13 mouse cellular contexts compared by ENCODE assay signal in genomic region chr11:120488516-120488915, GRCm38 (mm10). TPM values are rescaled to one million over a fixed set of nuclear protein-coding genes. Genes with fewer than 3 reads are reported as not detected.
A peak's percentile ranks its signal among the peaks of the same experiment; 100 is the strongest.
DNase-seq lines count a peak whose midpoint lies in the region; ATAC-seq and TF ChIP-seq lines count a peak whose summit lies in the region.
"Had no signal": no experiment of that assay in that cellular context is flagged by ENCODE, and none has a peak within 500 bp of the region (broad histone marks: within the 10 kb centered on the region; RNA-seq: fewer than 3 reads in every experiment).

No protein-coding gene starts in this region.

- peaks cover 44% of the 10 kb centered on the region for H3K36me3 ChIP-seq in kidney, embryonic 15.5 days
- H3K36me3 ChIP-seq in lung, embryonic 14.5 days (ENCODE audit: insufficient read depth) = peaks cover 52% of the 10 kb centered on the region
- H3K36me3 ChIP-seq in stomach, postnatal 0 days (ENCODE audit: control insufficient read depth, insufficient read depth, low read length) = peaks cover 8% of the 10 kb centered on the region

- H3K27me3 ChIP-seq in kidney, embryonic 15.5 days = no peaks in the 10 kb centered on the region
- no peaks in the 10 kb centered on the region for H3K27me3 ChIP-seq in lung, embryonic 14.5 days (ENCODE audit: insufficient read depth, low read length)
- no peaks in the 10 kb centered on the region for H3K27me3 ChIP-seq in stomach, postnatal 0 days (ENCODE audit: control insufficient read depth, insufficient read depth, low read length)
- H3K27me3 ChIP-seq: hindbrain, embryonic 13.5 days; limb, embryonic 13.5 days; lung, embryonic 15.5 days had no signal

- no peak overlapping the region for H3K9ac ChIP-seq in kidney, embryonic 15.5 days
- no peak overlapping the region for H3K9ac ChIP-seq in lung, embryonic 14.5 days
- no peak overlapping the region for H3K9ac ChIP-seq in stomach, postnatal 0 days (ENCODE audit: low read length)
- H3K9ac ChIP-seq: hindbrain, embryonic 13.5 days; limb, embryonic 13.5 days; lung, embryonic 15.5 days had no signal

- no peak overlapping the region for H3K4me3 ChIP-seq in kidney, embryonic 15.5 days (replicated peaks)
- no peak overlapping the region for H3K4me3 ChIP-seq in lung, embryonic 14.5 days (ENCODE audit: low read depth, low read length)
- no peak overlapping the region for H3K4me3 ChIP-seq in stomach, postnatal 0 days (ENCODE audit: low read depth, low read length)
- H3K4me3 ChIP-seq: erythroblast, embryonic 14.5 days; hindbrain, embryonic 13.5 days; limb, embryonic 13.5 days; lung, embryonic 15.5 days had no signal

- H3K4me2 ChIP-seq in kidney, embryonic 15.5 days = no peak overlapping the region
- H3K4me2 ChIP-seq in lung, embryonic 14.5 days = no peak overlapping the region
- H3K4me2 ChIP-seq in stomach, postnatal 0 days (replicated peaks; ENCODE audit: low read depth) = no peak overlapping the region
- H3K4me2 ChIP-seq: hindbrain, embryonic 13.5 days; limb, embryonic 13.5 days; lung, embryonic 15.5 days had no signal

- peak overlapping the region; percentile 63; the same call in 1 of the 2 replicates for H3K27ac ChIP-seq in kidney, embryonic 15.5 days
- H3K27ac ChIP-seq in lung, embryonic 14.5 days (ENCODE audit: low read depth) = no peak overlapping the region
- H3K27ac ChIP-seq in stomach, postnatal 0 days (replicated peaks) = 0 out of 2 replicates have a peak overlapping the region, but pooled peaks have one; percentile 24
- H3K27ac ChIP-seq: heart, embryonic 10.5 days; hindbrain, embryonic 13.5 days; limb, embryonic 13.5 days; lung, embryonic 15.5 days; midbrain, embryonic 10.5 days had no signal

- TF ChIP-seq CTCF in lung, embryonic 14.5 days (IDR thresholded peaks at IDR 0.05; ENCODE audit: low read depth) = peak; percentile 24; the same call in 1 of the 2 replicates
- peak; percentile 22; the same call in 1 of the 2 replicates for TF ChIP-seq CTCF in stomach, postnatal 0 days (IDR thresholded peaks at IDR 0.05; ENCODE audit: low read depth)

- no peak for ATAC-seq in kidney, embryonic 15.5 days (replicated peaks; ENCODE audit: low FRiP score)
- no peak for ATAC-seq in lung, embryonic 14.5 days (ENCODE audit: insufficient read depth)
- no peak for ATAC-seq in stomach, postnatal 0 days (ENCODE audit: low FRiP score, low TSS enrichment)

- no peak for DNase-seq in kidney, postnatal 10 days
- DNase-seq in lung, embryonic 14.5 days = no peak
- no peak for DNase-seq in lung, adult 18-20 months
- DNase-seq in R1 (ENCODE audit: low read depth, low spot score) = peak; percentile 35
- DNase-seq in stomach, postnatal 0 days (ENCODE audit: low spot score) = no peak
- DNase-seq in spleen, adult 12 weeks (ENCODE audit: low spot score) = no peak

- peaks cover 68% of the 10 kb centered on the region for H3K4me1 ChIP-seq in kidney, embryonic 15.5 days
- H3K4me1 ChIP-seq in lung, embryonic 14.5 days (ENCODE audit: insufficient read depth) = peaks cover 23% of the 10 kb centered on the region
- H3K4me1 ChIP-seq in stomach, postnatal 0 days (replicated peaks; ENCODE audit: control insufficient read depth, insufficient read depth) = peaks cover 14% of the 10 kb centered on the region

- TF ChIP-seq EP300 in stomach, postnatal 0 days (optimal IDR thresholded peaks at IDR 0.05) = no peak

- no peaks in the 10 kb centered on the region for H3K9me3 ChIP-seq in kidney, embryonic 15.5 days (replicated peaks)
- no peaks in the 10 kb centered on the region for H3K9me3 ChIP-seq in lung, embryonic 14.5 days (ENCODE audit: low read depth, low read length)
- no peaks in the 10 kb centered on the region for H3K9me3 ChIP-seq in stomach, postnatal 0 days (ENCODE audit: control insufficient read depth, low read length)
- H3K9me3 ChIP-seq: heart, embryonic 10.5 days; hindbrain, embryonic 13.5 days; limb, embryonic 13.5 days; lung, embryonic 15.5 days; midbrain, embryonic 10.5 days had no signal

- WGBS in kidney, embryonic 15.5 days = 75% methylated on average over 4 of the region's 4 CpGs
- WGBS in lung, embryonic 14.5 days = 74% methylated on average over 4 of the region's 4 CpGs
- WGBS in stomach, postnatal 0 days = 74% methylated on average over 4 of the region's 4 CpGs

RNA-seq across cellular contexts. Expression of gene Slc25a10, which starts 3.1 kb away (rescaled TPM):
- polyA plus RNA-seq in kidney, embryonic 15.5 days (2015; fragmentation: Nextera tagmentation; extraction: Ambion mirVana) = 84.6 and 91.9 TPM in 2 replicates
- polyA plus RNA-seq in lung, embryonic 14.5 days (2014; fragmentation: Nextera tagmentation; extraction: Ambion mirVana) = 68.9 and 71.3 TPM in 2 replicates
- polyA plus RNA-seq in stomach, postnatal 0 days (2015; fragmentation: Nextera tagmentation; extraction: Ambion mirVana) = 86.1 and 94.0 TPM in 2 replicates

RNA-seq across cellular contexts. Expression of gene Mrpl12, which starts 4.1 kb away (rescaled TPM):
- polyA plus RNA-seq in kidney, embryonic 15.5 days (2015; fragmentation: Nextera tagmentation; extraction: Ambion mirVana) = 166 and 172 TPM in 2 replicates
- 150 and 162 TPM in 2 replicates for polyA plus RNA-seq in lung, embryonic 14.5 days (2014; fragmentation: Nextera tagmentation; extraction: Ambion mirVana)
- 133 and 134 TPM in 2 replicates for polyA plus RNA-seq in stomach, postnatal 0 days (2015; fragmentation: Nextera tagmentation; extraction: Ambion mirVana)

RNA-seq across cellular contexts. Expression of gene Arl16, which starts 21.1 kb away (rescaled TPM):
- 42.7 and 53.3 TPM in 2 replicates for polyA plus RNA-seq in kidney, embryonic 15.5 days (2015; fragmentation: Nextera tagmentation; extraction: Ambion mirVana)
- polyA plus RNA-seq in lung, embryonic 14.5 days (2014; fragmentation: Nextera tagmentation; extraction: Ambion mirVana) = 42.9 and 44.4 TPM in 2 replicates
- polyA plus RNA-seq in stomach, postnatal 0 days (2015; fragmentation: Nextera tagmentation; extraction: Ambion mirVana) = 24.4 and 30.6 TPM in 2 replicates

RNA-seq across cellular contexts. Expression of gene Ccdc137, which starts 30.6 kb away (rescaled TPM):
- 40.5 and 41.9 TPM in 2 replicates for polyA plus RNA-seq in kidney, embryonic 15.5 days (2015; fragmentation: Nextera tagmentation; extraction: Ambion mirVana)
- 32.2 and 34.6 TPM in 2 replicates for polyA plus RNA-seq in lung, embryonic 14.5 days (2014; fragmentation: Nextera tagmentation; extraction: Ambion mirVana)
- 13.3 and 18.2 TPM in 2 replicates for polyA plus RNA-seq in stomach, postnatal 0 days (2015; fragmentation: Nextera tagmentation; extraction: Ambion mirVana)

RNA-seq across cellular contexts. Expression of gene Oxld1, which starts 30.6 kb away (rescaled TPM):
- 13.1 and 13.8 TPM in 2 replicates for polyA plus RNA-seq in kidney, embryonic 15.5 days (2015; fragmentation: Nextera tagmentation; extraction: Ambion mirVana)
- 10.9 and 11.2 TPM in 2 replicates for polyA plus RNA-seq in lung, embryonic 14.5 days (2014; fragmentation: Nextera tagmentation; extraction: Ambion mirVana)
- 18.2 and 19.8 TPM in 2 replicates for polyA plus RNA-seq in stomach, postnatal 0 days (2015; fragmentation: Nextera tagmentation; extraction: Ambion mirVana)
